Mouse (Mus musculus): ENCODE measurements around the gene Celf2.

The Celf2 gene

GRCm38 (mm10) chr2:6537326-6537725, 972.0 kb downstream of the Celf2 start:
- no peak for DNase-seq

GRCm38 (mm10) chr2:6536372-6536771, 973.0 kb downstream of the Celf2 start:
- no peak for DNase-seq

DNA sequence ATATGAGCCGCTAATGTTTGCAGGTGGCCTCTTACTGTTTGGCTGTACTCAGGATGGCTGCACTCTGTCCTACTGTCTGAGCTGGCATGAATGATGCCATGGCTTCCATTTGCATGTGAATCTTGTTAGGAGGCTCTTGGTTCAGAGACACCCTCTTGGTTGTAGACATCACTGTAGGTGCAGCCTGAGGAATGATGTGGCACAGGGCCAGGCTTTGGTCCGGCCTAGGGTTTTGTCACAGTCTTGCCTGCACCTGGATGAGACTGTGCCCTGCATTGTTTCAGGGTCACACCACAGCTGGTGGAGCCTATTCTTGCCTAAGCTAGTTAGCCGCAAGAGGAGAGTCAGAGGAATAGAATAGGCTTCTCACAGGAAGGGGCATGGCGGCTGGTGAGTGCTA, 977.0 kb downstream of the Celf2 start:
- no peak for DNase-seq

DNA sequence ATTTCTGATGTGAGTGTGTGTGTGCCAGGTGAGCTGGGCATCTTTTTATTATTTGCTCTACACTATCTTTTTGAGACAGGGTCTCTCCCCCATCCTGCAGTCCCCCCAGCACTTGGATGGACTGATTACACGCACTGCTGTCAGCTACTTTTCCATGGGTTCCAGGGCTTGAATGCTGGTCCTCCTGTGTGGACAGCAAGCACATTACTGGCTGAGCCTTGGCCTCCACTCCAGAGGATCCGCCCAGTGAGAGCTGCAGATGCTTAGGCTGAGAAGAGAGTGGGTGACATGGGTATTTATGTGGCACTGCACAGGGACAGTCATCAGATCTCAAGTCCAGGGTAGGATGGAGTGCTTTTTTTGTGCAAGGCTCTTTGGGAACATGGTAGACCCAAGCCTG, 981.3 kb downstream of the Celf2 start:
- no peak for DNase-seq

DNA sequence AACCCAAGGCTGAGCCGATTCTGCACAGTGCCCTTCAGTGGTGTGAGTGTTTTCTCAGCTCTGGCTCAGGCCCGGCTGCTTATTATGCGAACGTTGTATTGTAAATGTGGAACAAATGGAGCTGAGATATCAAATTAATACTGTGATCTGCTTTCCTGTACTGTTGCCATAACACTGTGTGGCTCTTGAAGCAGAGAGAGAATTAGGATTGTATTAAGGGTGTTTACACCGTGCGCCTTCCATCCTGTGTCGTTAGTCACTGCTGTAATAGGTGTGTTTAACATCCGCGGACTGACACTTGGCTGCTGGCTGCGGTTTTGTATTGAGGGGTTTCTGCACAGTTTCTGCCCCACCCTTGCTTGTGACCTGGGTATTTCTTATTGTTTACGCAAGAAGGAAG, 982.5 kb downstream of the Celf2 start:
- DNase-seq: no peak

- DNase-seq: no peak
Measured at GRCm38 (mm10) chr2:6526311-6526710, 983.1 kb downstream of the Celf2 start.

DNA sequence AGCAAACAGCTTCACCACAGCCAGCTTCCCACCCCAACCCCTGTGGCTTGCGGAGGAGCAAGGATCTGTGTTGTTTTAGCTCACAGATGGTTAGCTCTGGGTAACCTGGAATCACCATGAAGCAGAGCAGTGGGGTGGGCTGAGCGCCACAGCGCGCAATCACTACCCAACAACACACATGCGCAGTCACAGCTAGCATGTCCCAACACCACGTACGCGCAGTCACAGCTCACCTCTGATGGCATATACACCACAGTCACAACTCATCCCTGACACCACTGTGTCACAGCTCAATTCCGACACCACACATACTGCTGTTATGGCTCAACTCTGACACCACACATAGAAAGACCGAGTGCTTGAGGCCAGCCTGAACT, 985.5 kb downstream of the Celf2 start:
- no peak for DNase-seq

- no peak for DNase-seq
Measured at GRCm38 (mm10) chr2:6523261-6523923, 986.0 kb downstream of the Celf2 start.

DNA sequence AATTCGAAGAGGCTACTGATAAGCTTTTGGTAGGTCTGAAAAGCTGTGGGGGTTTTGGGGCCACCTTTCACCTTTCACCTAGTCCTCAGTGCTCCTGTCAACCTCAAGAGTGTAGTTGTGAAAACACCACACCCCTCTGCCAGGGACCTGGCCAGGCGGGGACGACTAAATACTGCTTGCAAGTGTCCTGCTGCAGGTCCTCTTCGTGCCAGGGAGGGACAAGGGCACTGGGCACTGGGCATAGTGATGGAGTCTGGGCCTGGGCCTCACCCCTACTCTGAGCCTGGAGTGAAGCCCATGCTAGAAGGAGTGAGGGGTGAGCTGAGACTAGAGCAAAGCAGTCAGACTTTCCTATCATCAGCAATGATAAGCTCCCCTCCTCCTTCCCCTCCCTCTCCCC, 987.0 kb downstream of the Celf2 start:
- DNase-seq: no peak

GRCm38 (mm10) chr2:6513176-6513575, 996.2 kb downstream of the Celf2 start:
- no peak for DNase-seq

DNA sequence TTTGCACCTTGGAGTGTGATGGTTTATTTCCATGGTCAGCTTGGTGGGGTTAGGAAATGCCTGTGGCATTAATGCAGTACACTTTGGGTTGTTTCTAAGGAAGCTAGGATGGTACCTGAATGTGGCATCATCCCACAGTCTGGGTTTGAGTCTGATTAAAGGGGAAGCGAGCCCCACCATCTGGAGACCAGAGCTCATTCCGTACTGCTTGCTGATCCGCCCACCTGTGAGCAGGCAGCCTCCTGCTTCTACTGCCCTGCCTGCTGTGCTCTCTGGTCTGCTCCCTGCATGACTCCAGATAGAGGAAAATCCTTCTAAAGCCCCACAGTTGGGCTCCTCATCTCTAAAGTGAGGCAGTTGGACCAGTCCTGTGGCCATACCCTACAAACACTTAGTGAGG, 1002.3 kb downstream of the Celf2 start:
- DNase-seq: no peak

DNA sequence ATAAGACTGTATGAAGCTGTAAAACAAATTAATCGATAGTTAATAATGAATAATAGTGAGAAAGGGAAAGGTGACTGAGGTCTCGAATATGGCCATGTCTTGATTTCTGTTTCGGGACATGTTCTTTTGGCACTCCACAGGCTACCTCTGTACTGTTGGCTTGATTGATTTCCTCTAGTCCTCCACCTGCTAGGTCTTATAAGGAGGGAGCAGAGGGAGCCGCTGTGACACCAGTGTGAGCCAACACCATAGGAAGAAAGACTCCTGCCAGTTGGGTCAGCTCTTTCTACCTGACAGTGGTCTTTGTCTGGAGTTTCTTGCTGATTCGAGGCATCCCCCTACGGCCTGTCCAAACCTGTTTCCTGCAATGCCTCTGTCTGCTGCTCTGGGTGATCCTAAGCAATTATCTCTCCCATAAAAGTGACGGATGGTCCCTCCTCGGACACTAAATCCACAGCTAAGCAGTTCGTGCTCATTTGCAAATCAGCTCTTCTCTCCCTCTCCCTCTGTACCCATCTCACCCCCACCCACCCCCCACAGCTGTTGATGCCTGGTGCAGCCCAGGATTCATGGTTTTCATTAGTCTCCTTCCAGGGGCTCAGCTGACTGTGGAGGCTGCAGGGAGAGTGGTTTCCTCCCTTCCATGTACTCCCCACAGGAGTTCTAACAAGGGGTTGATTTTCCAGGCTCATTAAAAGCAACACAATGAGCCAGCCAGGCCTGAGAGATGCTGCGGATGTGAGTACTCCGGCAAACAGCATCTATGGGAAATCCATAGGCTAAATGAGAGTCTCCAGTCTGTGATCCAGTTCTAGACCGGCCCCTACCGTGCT, 1003.2 kb downstream of the Celf2 start:
- no peak for DNase-seq

GRCm38 (mm10) chr2:6505531-6505930, 1003.8 kb downstream of the Celf2 start:
- DNase-seq: no peak

DNA sequence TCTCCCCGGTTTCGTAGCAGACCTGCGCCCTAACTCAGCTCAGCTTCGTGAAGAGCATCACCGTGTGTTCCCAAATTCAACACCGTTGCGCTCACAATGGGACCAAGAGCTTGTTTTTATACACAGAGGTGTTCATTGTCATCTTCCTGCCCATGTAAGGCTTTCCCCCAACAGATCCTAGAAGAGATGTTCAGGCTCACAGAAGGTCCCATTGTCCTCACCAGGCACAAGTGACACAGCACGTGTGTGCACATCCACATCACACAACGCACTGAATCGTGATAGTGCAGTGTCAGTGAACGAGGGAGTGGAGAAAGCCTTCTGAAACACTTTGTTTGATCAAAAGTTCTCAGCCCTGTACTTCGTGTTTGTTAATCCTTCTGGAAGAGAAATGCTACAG, 1011.3 kb downstream of the Celf2 start:
- no peak for DNase-seq

GRCm38 (mm10) chr2:6497636-6498035, 1011.7 kb downstream of the Celf2 start:
- DNase-seq: no peak

DNA sequence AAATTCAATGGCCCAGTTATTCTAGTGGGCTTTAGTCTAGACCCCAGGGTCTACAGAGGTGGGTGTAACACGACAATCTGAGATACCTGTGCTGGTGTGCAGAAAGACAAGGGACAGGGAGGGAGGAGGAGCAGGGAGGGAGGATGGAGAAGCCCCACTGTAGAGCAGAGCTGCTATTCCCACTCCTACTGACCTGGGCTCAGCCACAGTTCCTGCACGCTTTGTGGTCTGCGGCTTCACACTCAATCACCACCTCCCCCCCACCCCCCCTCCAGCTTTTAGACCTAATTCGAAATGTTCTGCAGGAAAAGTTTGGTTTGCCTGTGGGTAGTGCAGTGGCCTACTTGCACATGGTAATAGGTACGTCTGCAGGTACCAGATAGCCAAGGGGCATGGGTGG, 1015.5 kb downstream of the Celf2 start:
- DNase-seq: no peak

DNA sequence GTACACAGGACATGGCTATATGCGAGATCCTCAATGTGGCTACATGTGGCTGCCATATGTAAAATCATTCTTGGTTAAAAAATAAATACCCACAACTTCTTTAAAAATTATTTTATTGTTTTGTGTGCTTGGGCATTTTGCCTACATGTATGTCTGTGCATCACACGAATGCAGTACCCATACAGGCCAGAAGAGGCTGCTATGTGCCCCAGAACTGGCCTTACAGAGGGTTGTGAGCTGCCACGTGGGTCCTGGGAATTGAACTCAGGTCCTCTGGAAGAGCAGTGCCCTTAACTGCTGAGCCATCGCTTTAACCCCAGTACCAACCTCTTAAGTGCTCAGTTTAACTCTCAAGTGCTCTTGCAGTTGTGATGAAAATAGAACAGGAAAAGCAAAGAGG, 1018.5 kb downstream of the Celf2 start:
- DNase-seq: no peak

GRCm38 (mm10) chr2:6490076-6490475, 1019.3 kb downstream of the Celf2 start:
- no peak for DNase-seq

Data from lung, postnatal 10 days (tissue).